Mouse (Mus musculus) kidney, embryonic 15.5 days (tissue): ENCODE data around the gene Itpr1. TPM values are rescaled to one million over a fixed set of nuclear protein-coding genes. Genes with fewer than 3 reads are reported as not detected.

Experiments
- ATAC-seq: fragments of 200-750 bp; cut with Nextera tagmentation; replicated peaks from 2 replicates; pipeline ENCODE4 v1.8.0; 2017; ENCODE audit warnings: moderate TSS enrichment; ENCODE audit not compliant: low FRiP score
- H3K27ac ChIP-seq: fragments of 300-500 bp; sonication (generic); 2 replicates; pipeline ENCODE4 v1.5.1; 2015; ENCODE audit warnings: mild to moderate bottlenecking, inconsistent platforms
- H3K27me3 ChIP-seq: fragments of 300-500 bp; sonication (generic); 2 replicates; pipeline ENCODE4 v1.6.1; 2015; ENCODE audit warnings: inconsistent platforms
- H3K36me3 ChIP-seq: fragments of 300-500 bp; sonication (generic); 2 replicates; pipeline ENCODE4 v1.6.1; 2015; ENCODE audit warnings: inconsistent platforms
- H3K4me1 ChIP-seq: fragments of 300-500 bp; sonication (generic); 2 replicates; pipeline ENCODE4 v1.6.1; 2015; ENCODE audit warnings: inconsistent platforms
- H3K4me2 ChIP-seq: fragments of 300-500 bp; sonication (generic); 2 replicates; pipeline ENCODE4 v1.6.1; 2015; ENCODE audit warnings: moderate library complexity, mild to moderate bottlenecking, inconsistent platforms
- H3K4me3 ChIP-seq: fragments of 300-500 bp; sonication (generic); replicated peaks from 2 replicates; pipeline ENCODE4 v1.5.1; 2015; ENCODE audit warnings: mild to moderate bottlenecking, inconsistent platforms
- H3K9ac ChIP-seq: fragments of 300-500 bp; sonication (generic); 2 replicates; pipeline ENCODE4 v1.6.1; 2015; ENCODE audit warnings: mild to moderate bottlenecking, inconsistent platforms
- H3K9me3 ChIP-seq: fragments of 300-500 bp; sonication (generic); replicated peaks from 2 replicates; pipeline ENCODE4 v1.6.1; 2016; ENCODE audit warnings: inconsistent platforms
- WGBS: fragments of 180-500 bp; shearing (Covaris S2); methylation state at CpG from one replicate; pipeline ENCODE4 v1.1.7; 2015; ENCODE audit warnings: mixed read lengths; 5-methylcytosine and 5-hydroxymethylcytosine counted together
- microRNA-seq: library from miRNA; unstranded; fragments of <30 nt; microRNA quantifications from one replicate; pipeline ENCODE4, GENCODE M21; 2016
- polyA plus RNA-seq: library from polyadenylated mRNA; unstranded; fragments of >200 nt; fragmentation: Nextera tagmentation; extraction: Ambion mirVana; gene quantifications from 2 replicates; pipeline ENCODE4 v1.2.1, GENCODE M21; 2015

Gene Itpr1
- polyA plus RNA-seq, 1 experiment from 2014 or later = 19.4 TPM

- Histone ChIP-seq H3K4me1 (no peaks in the 10 kb centered on the region), H3K9ac (no peak overlapping the region), H3K27ac (no peak overlapping the region), H3K4me2 (no peak overlapping the region), H3K27me3 (no peaks in the 10 kb centered on the region), H3K9me3 (no peaks in the 10 kb centered on the region), H3K36me3 (no peaks in the 10 kb centered on the region), H3K4me3 (no peak overlapping the region)
- no peak for ATAC-seq
- WGBS = 87% methylated on average over 3 of the region's 3 CpGs
Measured at GRCm38 (mm10) chr6:108588426-108588825, 375.5 kb downstream of the Itpr1 start.

- H3K4me1 ChIP-seq = no peaks in the 10 kb centered on the region
- no peaks in the 10 kb centered on the region for H3K27me3 ChIP-seq
- no peak overlapping the region for H3K4me3 ChIP-seq
- no peaks in the 10 kb centered on the region for H3K36me3 ChIP-seq
- H3K9ac ChIP-seq = no peak overlapping the region
- WGBS = 63% methylated on average over 8 of the region's 8 CpGs
- no peak overlapping the region for H3K27ac ChIP-seq
- no peaks in the 10 kb centered on the region for H3K9me3 ChIP-seq
- ATAC-seq = no peak
- no peak overlapping the region for H3K4me2 ChIP-seq
Measured at GRCm38 (mm10) chr6:108592227-108592626, 379.3 kb downstream of the Itpr1 start.

- no peaks in the 10 kb centered on the region for H3K9me3 ChIP-seq
Measured at GRCm38 (mm10) chr6:108592636-108593035, 379.7 kb downstream of the Itpr1 start.

GRCm38 (mm10) chr6:108594171-108594841, 381.4 kb downstream of the Itpr1 start:
- no peaks in the 10 kb centered on the region for H3K9me3 ChIP-seq
- no peak overlapping the region for H3K27ac ChIP-seq
- H3K27me3 ChIP-seq = no peaks in the 10 kb centered on the region
- no peaks in the 10 kb centered on the region for H3K36me3 ChIP-seq
- no peak overlapping the region for H3K9ac ChIP-seq
- H3K4me3 ChIP-seq = no peak overlapping the region
- H3K4me2 ChIP-seq = no peak overlapping the region
- H3K4me1 ChIP-seq = no peaks in the 10 kb centered on the region
- WGBS = 85% methylated on average over 5 of the region's 5 CpGs
- ATAC-seq = no peak

More at GRCm38 (mm10) chr6:108592636-108593035, 379.7 kb downstream of the Itpr1 start:
- no peak overlapping the region for H3K4me3 ChIP-seq
- 70% methylated on average over 6 of the region's 6 CpGs for WGBS
- H3K27me3 ChIP-seq = no peaks in the 10 kb centered on the region
- no peak for ATAC-seq
- H3K9ac ChIP-seq = no peak overlapping the region
- no peaks in the 10 kb centered on the region for H3K4me1 ChIP-seq
- H3K36me3 ChIP-seq = no peaks in the 10 kb centered on the region
- H3K27ac ChIP-seq = no peak overlapping the region
- no peak overlapping the region for H3K4me2 ChIP-seq

- Histone ChIP-seq H3K9me3 (no peaks in the 10 kb centered on the region), H3K27ac (no peak overlapping the region), H3K27me3 (no peaks in the 10 kb centered on the region), H3K9ac (no peak overlapping the region), H3K4me3 (no peak overlapping the region), H3K4me2 (no peak overlapping the region), H3K4me1 (no peaks in the 10 kb centered on the region), H3K36me3 (no peaks in the 10 kb centered on the region)
- WGBS = 86% methylated on average over 4 of the region's 4 CpGs
- no peak for ATAC-seq
Measured at GRCm38 (mm10) chr6:108598691-108599090, 385.8 kb downstream of the Itpr1 start.

- ATAC-seq = no peak
Measured at GRCm38 (mm10) chr6:108599317-108599716, 386.4 kb downstream of the Itpr1 start.

More at GRCm38 (mm10) chr6:108599317-108599716, 386.4 kb downstream of the Itpr1 start:
- H3K4me1 ChIP-seq = no peaks in the 10 kb centered on the region
- no peak overlapping the region for H3K9ac ChIP-seq
- H3K27ac ChIP-seq = no peak overlapping the region
- H3K9me3 ChIP-seq = no peaks in the 10 kb centered on the region
- no peaks in the 10 kb centered on the region for H3K36me3 ChIP-seq
- no peak overlapping the region for H3K4me2 ChIP-seq
- WGBS = 89% methylated on average over 2 of the region's 2 CpGs
- no peak overlapping the region for H3K4me3 ChIP-seq
- H3K27me3 ChIP-seq = no peaks in the 10 kb centered on the region

Small RNA genes lying within 50 kb of the gene (microRNA-seq; reads per million reads assigned to microRNA genes)
- gene Mir7661 = not detected

Other genes with a start within 250 kb of the Itpr1 start
- gene Setmar, start 148.1 kb upstream of the Itpr1 start, polyA plus RNA-seq = 7.3 and 9.2 TPM in 2 replicates
- 25.3 and 26.0 TPM in 2 replicates for gene Sumf1, start 27.5 kb upstream of the Itpr1 start, polyA plus RNA-seq